ENCODE assay signal across 12 mouse cellular contexts in genomic region chr3:88561989-88562388, GRCm38 (mm10). TPM values are rescaled to one million over a fixed set of nuclear protein-coding genes. Genes with fewer than 3 reads are reported as not detected.
DNase-seq lines count a peak whose midpoint lies in the region; ATAC-seq and TF ChIP-seq lines count a peak whose summit lies in the region.
"Had no signal": no experiment of that assay in that cellular context is flagged by ENCODE, and none has a peak within 500 bp of the region (broad histone marks: within the 10 kb centered on the region; RNA-seq: fewer than 3 reads in every experiment).

No protein-coding gene starts in this region.

- H3K9me3 ChIP-seq in midbrain, embryonic 14.5 days (ENCODE audit: control insufficient read depth, low read length): no peaks in the 10 kb centered on the region
- H3K9me3 ChIP-seq in midbrain, embryonic 16.5 days (replicated peaks; ENCODE audit: control insufficient read depth, low read length, poor library complexity, severe bottlenecking): no peaks in the 10 kb centered on the region
- H3K9me3 ChIP-seq in neural tube, embryonic 12.5 days: no peaks in the 10 kb centered on the region
- H3K9me3 ChIP-seq: heart, embryonic 13.5 days had no signal

- no peak overlapping the region for H3K4me3 ChIP-seq in midbrain, embryonic 14.5 days (replicated peaks; ENCODE audit: low read depth, low read length)
- H3K4me3 ChIP-seq in midbrain, embryonic 16.5 days (ENCODE audit: low read depth, low read length): no peak overlapping the region
- H3K4me3 ChIP-seq in kidney, adult 2 months (ENCODE audit: insufficient read depth, low read depth, low read length): no peak overlapping the region
- H3K4me3 ChIP-seq in neural tube, embryonic 12.5 days: no peak overlapping the region
- H3K4me3 ChIP-seq: heart, embryonic 13.5 days had no signal

- POLR2A ChIA-PET in Patski (lab: Charles Lee): interaction anchor here (1.1 to 3.2 kb wide), 6 partner anchors 9 to 60 kb away, joined by 3 to 35 read pairs (median 7); partner anchors contain the start of genes Lamtor2 and Ubqln4

- ATAC-seq in midbrain, embryonic 14.5 days (ENCODE audit: low FRiP score, low TSS enrichment): peak; percentile 37; the same call in 1 of the 2 replicates
- ATAC-seq in midbrain, embryonic 16.5 days: no peak
- peak; percentile 85 for ATAC-seq in Patski
- ATAC-seq in neural tube, embryonic 12.5 days (ENCODE audit: low FRiP score, low read depth): peak; percentile 29; the same call in 1 of the 2 replicates

- H3K27ac ChIP-seq in midbrain, embryonic 14.5 days (replicated peaks; ENCODE audit: low read depth, low read length): no peak overlapping the region
- H3K27ac ChIP-seq in midbrain, embryonic 16.5 days (ENCODE audit: low read length): no peak overlapping the region
- H3K27ac ChIP-seq in kidney, adult 2 months (ENCODE audit: insufficient read depth, low read depth, low read length): peak overlapping the region; percentile 56; the same call in 1 of the 2 replicates
- H3K27ac ChIP-seq in neural tube, embryonic 12.5 days: no peak overlapping the region
- H3K27ac ChIP-seq: heart, embryonic 13.5 days had no signal

- H3K4me1 ChIP-seq in midbrain, embryonic 14.5 days (ENCODE audit: control insufficient read depth, insufficient read depth, low read length): no peaks in the 10 kb centered on the region
- H3K4me1 ChIP-seq in midbrain, embryonic 16.5 days (ENCODE audit: control insufficient read depth, insufficient read depth, low read length): no peaks in the 10 kb centered on the region
- H3K4me1 ChIP-seq in kidney, adult 2 months (ENCODE audit: control insufficient read depth, insufficient read depth, low read length): peaks cover 5% of the 10 kb centered on the region; the same call in 1 of the 2 replicates
- H3K4me1 ChIP-seq in neural tube, embryonic 12.5 days: no peaks in the 10 kb centered on the region

- DNase-seq in midbrain, embryonic 14.5 days: peak; percentile 28
- DNase-seq in Patski (ENCODE audit: low read depth, low spot score): peak; percentile 89
- DNase-seq in kidney, adult 2 months: peak; percentile 66
- DNase-seq in adrenal gland, postnatal 10 days: no peak
- no peak for DNase-seq in urinary bladder, postnatal 36 days (ENCODE audit: low spot score in 2 of 2)
- DNase-seq: cerebellum, adult 18-20 months; thymus, adult 18-20 months had no signal

- no peak for TF ChIP-seq CTCF in Patski (IDR thresholded peaks at IDR 0.05)
- no peak for TF ChIP-seq CTCF in kidney, adult 2 months (conservative IDR thresholded peaks at IDR 0.05; ENCODE audit: insufficient read depth, insufficient read length, low read depth, low read length)

- H3K9ac ChIP-seq in midbrain, embryonic 14.5 days (replicated peaks; ENCODE audit: low read length): no peak overlapping the region
- H3K9ac ChIP-seq in midbrain, embryonic 16.5 days (ENCODE audit: low read depth, low read length): no peak overlapping the region
- H3K9ac ChIP-seq in neural tube, embryonic 12.5 days: no peak overlapping the region
- H3K9ac ChIP-seq: heart, embryonic 13.5 days had no signal

- H3K36me3 ChIP-seq in midbrain, embryonic 14.5 days (ENCODE audit: control insufficient read depth, insufficient read depth, low read length): peaks cover 94% of the 10 kb centered on the region
- peaks cover 60% of the 10 kb centered on the region for H3K36me3 ChIP-seq in midbrain, embryonic 16.5 days (ENCODE audit: control insufficient read depth, insufficient read depth, low read length)
- H3K36me3 ChIP-seq in kidney, adult 2 months (ENCODE audit: control insufficient read depth, insufficient read depth, low read length): peaks cover 2% of the 10 kb centered on the region; the same call in 1 of the 2 replicates
- H3K36me3 ChIP-seq in neural tube, embryonic 12.5 days: peaks cover 92% of the 10 kb centered on the region

- in situ Hi-C loops in Patski (cut with MboI; ENCODE audit: low pct_unique_long_range_greater_than_20kb): no loop called here

- 47% methylated on average over 4 of the region's 4 CpGs for WGBS in midbrain, embryonic 14.5 days
- WGBS in midbrain, embryonic 16.5 days: 56% methylated on average over 4 of the region's 4 CpGs
- 51% methylated on average over 4 of the region's 4 CpGs for WGBS in kidney, adult 2 months
- WGBS in neural tube, embryonic 12.5 days: 69% methylated on average over 4 of the region's 4 CpGs

- CTCF ChIA-PET in Patski (lab: Charles Lee): interaction anchor here (1.1 to 4.8 kb wide), 8 partner anchors 9 to 79 kb away, joined by 3 to 29 read pairs (median 6); partner anchors contain the start of genes Lamtor2 and Ubqln4

- no peak overlapping the region for H3K4me2 ChIP-seq in midbrain, embryonic 14.5 days (ENCODE audit: low read length)
- H3K4me2 ChIP-seq in midbrain, embryonic 16.5 days (ENCODE audit: low read length): no peak overlapping the region
- no peak overlapping the region for H3K4me2 ChIP-seq in neural tube, embryonic 12.5 days (replicated peaks)
- H3K4me2 ChIP-seq: heart, embryonic 13.5 days; liver, embryonic 11.5 days had no signal

- H3K27me3 ChIP-seq in midbrain, embryonic 14.5 days (ENCODE audit: control insufficient read depth, insufficient read depth, low read length): no peaks in the 10 kb centered on the region
- no peaks in the 10 kb centered on the region for H3K27me3 ChIP-seq in midbrain, embryonic 16.5 days (ENCODE audit: control insufficient read depth, insufficient read depth, low read depth, low read length)
- H3K27me3 ChIP-seq in Patski: no peaks in the 10 kb centered on the region
- H3K27me3 ChIP-seq in kidney, adult 2 months (replicated peaks; ENCODE audit: control insufficient read depth, insufficient read depth, low read length): no peaks in the 10 kb centered on the region
- H3K27me3 ChIP-seq in neural tube, embryonic 12.5 days (replicated peaks): no peaks in the 10 kb centered on the region
- H3K27me3 ChIP-seq: heart, embryonic 13.5 days had no signal

- TF ChIP-seq POLR2A in kidney, adult 2 months (IDR thresholded peaks at IDR 0.05; ENCODE audit: low read depth, low read length): no peak

RNA-seq across cellular contexts. Expression of gene Ubqln4, which starts 8.4 kb away (rescaled TPM):
- polyA plus RNA-seq in midbrain, embryonic 14.5 days (2014; fragmentation: Nextera tagmentation; extraction: Ambion mirVana): 42.4 and 47.8 TPM in 2 replicates
- 39.8 and 41.3 TPM in 2 replicates for polyA plus RNA-seq in midbrain, embryonic 16.5 days (2015; fragmentation: Nextera tagmentation; extraction: Ambion mirVana)
- 143 TPM for polyA plus RNA-seq in Patski (2021)
- polyA plus RNA-seq in kidney, adult 2 months (2012; rRNA removed): 59.9 and 63.5 TPM in 2 replicates
- polyA plus RNA-seq in neural tube, embryonic 12.5 days (2016; fragmentation: Nextera tagmentation; extraction: Ambion mirVana): 60.0 and 61.6 TPM in 2 replicates
- total RNA-seq in adrenal gland, postnatal 10 days (2021): 10 to 100 TPM; 63.9 to 73.1 TPM

RNA-seq across cellular contexts. Expression of gene Lamtor2, which starts 9.1 kb away (rescaled TPM):
- polyA plus RNA-seq in midbrain, embryonic 14.5 days (2014; fragmentation: Nextera tagmentation; extraction: Ambion mirVana): 93.4 and 154 TPM in 2 replicates
- 181 and 193 TPM in 2 replicates for polyA plus RNA-seq in midbrain, embryonic 16.5 days (2015; fragmentation: Nextera tagmentation; extraction: Ambion mirVana)
- 264 TPM for polyA plus RNA-seq in Patski (2021)
- 247 and 277 TPM in 2 replicates for polyA plus RNA-seq in kidney, adult 2 months (2012; rRNA removed)
- 143 and 145 TPM in 2 replicates for polyA plus RNA-seq in neural tube, embryonic 12.5 days (2016; fragmentation: Nextera tagmentation; extraction: Ambion mirVana)
- total RNA-seq in adrenal gland, postnatal 10 days (2021): 100 to 1,000 TPM; 131 to 132 TPM

RNA-seq across cellular contexts. Expression of gene Ssr2, which starts 13.7 kb away (rescaled TPM):
- 110 and 114 TPM in 2 replicates for polyA plus RNA-seq in midbrain, embryonic 14.5 days (2014; fragmentation: Nextera tagmentation; extraction: Ambion mirVana)
- 127 and 144 TPM in 2 replicates for polyA plus RNA-seq in midbrain, embryonic 16.5 days (2015; fragmentation: Nextera tagmentation; extraction: Ambion mirVana)
- 410 TPM for polyA plus RNA-seq in Patski (2021)
- polyA plus RNA-seq in kidney, adult 2 months (2012; rRNA removed): 180 and 193 TPM in 2 replicates
- polyA plus RNA-seq in neural tube, embryonic 12.5 days (2016; fragmentation: Nextera tagmentation; extraction: Ambion mirVana): 149 and 157 TPM in 2 replicates
- total RNA-seq in adrenal gland, postnatal 10 days (2021): 100 to 1,000 TPM; 221 to 247 TPM

RNA-seq across cellular contexts. Expression of gene Rab25, which starts 13.9 kb away (rescaled TPM):
- polyA plus RNA-seq in midbrain, embryonic 14.5 days (2014; fragmentation: Nextera tagmentation; extraction: Ambion mirVana): not detected in 2 replicates
- polyA plus RNA-seq in midbrain, embryonic 16.5 days (2015; fragmentation: Nextera tagmentation; extraction: Ambion mirVana): 0.69 TPM in 1 of 2 replicates, not detected in the other
- polyA plus RNA-seq in Patski (2021): 0.41 TPM
- 50.1 and 50.9 TPM in 2 replicates for polyA plus RNA-seq in kidney, adult 2 months (2012; rRNA removed)
- 0.29 and 0.57 TPM in 2 replicates for polyA plus RNA-seq in neural tube, embryonic 12.5 days (2016; fragmentation: Nextera tagmentation; extraction: Ambion mirVana)
- total RNA-seq in adrenal gland, postnatal 10 days (2021): not detected
- total RNA-seq: layer of hippocampus, adult 18-20 months had no signal

RNA-seq across cellular contexts. Expression of gene Mex3a, which starts 29.8 kb away (rescaled TPM):
- 50.8 and 51.8 TPM in 2 replicates for polyA plus RNA-seq in midbrain, embryonic 14.5 days (2014; fragmentation: Nextera tagmentation; extraction: Ambion mirVana)
- polyA plus RNA-seq in midbrain, embryonic 16.5 days (2015; fragmentation: Nextera tagmentation; extraction: Ambion mirVana): 28.6 and 33.0 TPM in 2 replicates
- 42.6 TPM for polyA plus RNA-seq in Patski (2021)
- 0.61 and 0.63 TPM in 2 replicates for polyA plus RNA-seq in kidney, adult 2 months (2012; rRNA removed)
- polyA plus RNA-seq in neural tube, embryonic 12.5 days (2016; fragmentation: Nextera tagmentation; extraction: Ambion mirVana): 41.9 and 43.3 TPM in 2 replicates
- total RNA-seq in adrenal gland, postnatal 10 days (2021): 1 to 10 TPM; 5.5 to 5.6 TPM

Comparison
In these comparisons a context has a peak if more than half of its experiments do, and no peak if none do; other contexts are left out.
1. DNase-seq: peak in midbrain, embryonic 14.5 days (single experiment), Patski (single experiment) and kidney, adult 2 months (single experiment); none in adrenal gland, postnatal 10 days (single experiment) and urinary bladder, postnatal 36 days (0 of 2).